Mouse (Mus musculus) adrenal gland, adult 2 months (tissue): ENCODE data around the gene Tlk2. TPM values are rescaled to one million over a fixed set of nuclear protein-coding genes. Genes with fewer than 3 reads are reported as not detected.
"Not testable (repeated sequence)": the region's sequence is repeated elsewhere in the genome, so short reads cannot be mapped to it uniquely, and the experiment has no call there.

Source experiments
- DNase-seq: peaks from one replicate; pipeline ENCODE4 v3.0.0; 2021
- long read RNA-seq: library from polyadenylated mRNA; stranded (forward); transcript quantifications from one replicate; pipeline ENCODE4 v2.0.0, GENCODE M21; 2021
- polyA plus RNA-seq: library from polyadenylated mRNA; depleted of rRNA; stranded (reverse); fragments of >200 nt; gene quantifications from 2 replicates; pipeline ENCODE4 v1.2.3, GENCODE M21; 2012; rRNA removed
- total RNA-seq, 2 experiments: library from RNA; stranded (reverse); gene quantifications; 2 replicates each; pipeline ENCODE4 v1.2.3; 2021

Gene Tlk2
- 10 to 100 TPM; 44.6 to 68.5 TPM for total RNA-seq
- 7.1 and 10.9 TPM in 2 replicates for polyA plus RNA-seq
- long read RNA-seq, transcript Tlk2-204 (22 exons, 3,699 nt), result major isoform, 7 of 13 reads
- long read RNA-seq, partial matches to known transcripts, result 1 of 13 reads
- long read RNA-seq, other reads (novel, unspliced or antisense), result 4 of 13 reads

- DNase-seq, result no peak
These were observed at the start of gene Tlk2 for GRCm38 (mm10) chr11:105178516-105178915. Gene Tlk2 (plus strand): TSS chr11:105178807.

- DNase-seq, result no peak
These were observed 42.9 kb upstream of the Tlk2 start for GRCm38 (mm10) chr11:105135692-105136091.

GRCm38 (mm10) chr11:105137255-105137654 lies 41.4 kb upstream of the Tlk2 start:
- not testable (repeated sequence) for DNase-seq

GRCm38 (mm10) chr11:105140512-105140911 lies 38.1 kb upstream of the Tlk2 start:
- DNase-seq, result not testable (repeated sequence)

- DNase-seq, result no peak
These were observed 37.5 kb upstream of the Tlk2 start for GRCm38 (mm10) chr11:105141115-105141514.

- DNase-seq, result no peak
These were observed 35.0 kb upstream of the Tlk2 start for GRCm38 (mm10) chr11:105143564-105143963.

- DNase-seq, result no peak
These were observed 34.5 kb upstream of the Tlk2 start for GRCm38 (mm10) chr11:105144084-105144483.

GRCm38 (mm10) chr11:105144508-105145210 lies 33.9 kb upstream of the Tlk2 start:
- DNase-seq, result no peak

- DNase-seq, result no peak
These were observed 33.4 kb upstream of the Tlk2 start for GRCm38 (mm10) chr11:105145211-105145610.

- no peak for DNase-seq
These were observed 32.0 kb upstream of the Tlk2 start, which contains the start of gene Gm10842 for GRCm38 (mm10) chr11:105146593-105146992. Gene Gm10842 (plus strand): TSS chr11:105146893.

- DNase-seq, result no peak
These were observed 29.3 kb upstream of the Tlk2 start for GRCm38 (mm10) chr11:105149353-105149752.

GRCm38 (mm10) chr11:105149766-105150165 lies 28.8 kb upstream of the Tlk2 start:
- no peak for DNase-seq

- DNase-seq, result no peak
These were observed 27.9 kb upstream of the Tlk2 start for GRCm38 (mm10) chr11:105150691-105151090.

GRCm38 (mm10) chr11:105151226-105152016 lies 27.2 kb upstream of the Tlk2 start:
- no peak for DNase-seq

- no peak for DNase-seq
These were observed 26.6 kb upstream of the Tlk2 start for GRCm38 (mm10) chr11:105152017-105152300.

GRCm38 (mm10) chr11:105152357-105152899 lies 26.2 kb upstream of the Tlk2 start:
- no peak for DNase-seq

GRCm38 (mm10) chr11:105153068-105153833 lies 25.4 kb upstream of the Tlk2 start:
- DNase-seq, result peak; percentile 76

- DNase-seq, result no peak
These were observed 22.7 kb upstream of the Tlk2 start for GRCm38 (mm10) chr11:105155915-105156314.

GRCm38 (mm10) chr11:105156748-105157267 lies 21.8 kb upstream of the Tlk2 start:
- DNase-seq, result no peak

GRCm38 (mm10) chr11:105158047-105158446 lies 20.6 kb upstream of the Tlk2 start:
- no peak for DNase-seq

- DNase-seq, result no peak
These were observed 18.8 kb upstream of the Tlk2 start for GRCm38 (mm10) chr11:105159673-105160360.
